19 mouse cellular contexts compared by ENCODE assay signal in genomic region chr2:135708796-135709195, GRCm38 (mm10). TPM values are rescaled to one million over a fixed set of nuclear protein-coding genes. Genes with fewer than 3 reads are reported as not detected.
DNase-seq lines count a peak whose midpoint lies in the region; ATAC-seq and TF ChIP-seq lines count a peak whose summit lies in the region.
"Had no signal": no experiment of that assay in that cellular context is flagged by ENCODE, and none has a peak within 500 bp of the region (broad histone marks: within the 10 kb centered on the region; RNA-seq: fewer than 3 reads in every experiment).

No protein-coding gene starts in this region.

- 92% methylated on average over 9 of the region's 9 CpGs for WGBS in midbrain, embryonic 11.5 days
- WGBS in midbrain, embryonic 16.5 days = 82% methylated on average over 9 of the region's 9 CpGs
- WGBS in liver, postnatal 0 days (ENCODE audit: insufficient replicate concordance) = 69% methylated on average over 9 of the region's 9 CpGs

- no peak for TF ChIP-seq EP300 in liver, postnatal 0 days (IDR thresholded peaks at IDR 0.05; ENCODE audit: low read depth)

- peaks cover 22% of the 10 kb centered on the region for H3K4me1 ChIP-seq in midbrain, embryonic 11.5 days (ENCODE audit: control insufficient read depth, insufficient read depth, low read length)
- H3K4me1 ChIP-seq in midbrain, embryonic 16.5 days (ENCODE audit: control insufficient read depth, insufficient read depth, low read length) = peaks cover 15% of the 10 kb centered on the region
- H3K4me1 ChIP-seq in liver, postnatal 0 days (ENCODE audit: insufficient read depth) = peaks cover 5% of the 10 kb centered on the region; the same call in 1 of the 2 replicates

- no peak overlapping the region for H3K4me2 ChIP-seq in midbrain, embryonic 11.5 days
- H3K4me2 ChIP-seq in midbrain, embryonic 16.5 days (ENCODE audit: low read length) = no peak overlapping the region
- H3K4me2 ChIP-seq in liver, postnatal 0 days (ENCODE audit: low read depth, low read length) = no peak overlapping the region
- H3K4me2 ChIP-seq: hindbrain, embryonic 15.5 days; intestine, embryonic 15.5 days; midbrain, embryonic 15.5 days; neural tube, embryonic 13.5 days had no signal

- H3K27me3 ChIP-seq in midbrain, embryonic 11.5 days (ENCODE audit: control insufficient read depth, insufficient read depth, low read length) = no peaks in the 10 kb centered on the region
- H3K27me3 ChIP-seq in midbrain, embryonic 16.5 days (ENCODE audit: control insufficient read depth, insufficient read depth, low read depth, low read length) = no peaks in the 10 kb centered on the region
- H3K27me3 ChIP-seq in liver, postnatal 0 days (ENCODE audit: insufficient read depth, low read length) = no peaks in the 10 kb centered on the region
- H3K27me3 ChIP-seq: hindbrain, embryonic 15.5 days; intestine, embryonic 15.5 days; megakaryocyte, embryonic 14.5 days; midbrain, embryonic 15.5 days; Patski had no signal

- peak; percentile 43 for DNase-seq in cerebellum, adult 9-11 months
- DNase-seq in cerebellum, postnatal 14 days = no peak
- peak; percentile 78 for DNase-seq in heart, adult 11 months
- no peak for DNase-seq in heart, adult 9 months (ENCODE audit: low spot score in 2 of 2)
- DNase-seq in midbrain, embryonic 11.5 days (ENCODE audit: low spot score, missing footprints) = peak; percentile 69
- no peak for DNase-seq in liver, postnatal 0 days
- DNase-seq: gastrocnemius, postnatal 25 days; kidney, adult 9 months; kidney, postnatal 36 days; layer of hippocampus, postnatal 36 days had no signal

- no peak for ATAC-seq in midbrain, embryonic 11.5 days (ENCODE audit: low FRiP score)
- no peak for ATAC-seq in midbrain, embryonic 16.5 days
- no peak for ATAC-seq in liver, postnatal 0 days
- ATAC-seq: intestine, embryonic 15.5 days; midbrain, embryonic 15.5 days; Patski had no signal

- TF ChIP-seq CTCF in liver, postnatal 0 days (IDR thresholded peaks at IDR 0.05; ENCODE audit: low read depth) = no peak

- H3K4me3 ChIP-seq in midbrain, embryonic 11.5 days (ENCODE audit: low read depth, low read length) = no peak overlapping the region
- H3K4me3 ChIP-seq in midbrain, embryonic 16.5 days (ENCODE audit: low read depth, low read length) = no peak overlapping the region
- H3K4me3 ChIP-seq in liver, postnatal 0 days (ENCODE audit: low read depth, low read length) = no peak overlapping the region
- H3K4me3 ChIP-seq: forebrain, embryonic 10.5 days; hindbrain, embryonic 15.5 days; intestine, embryonic 15.5 days; megakaryocyte, embryonic 14.5 days; midbrain, embryonic 15.5 days; myocyte; neural tube, embryonic 13.5 days had no signal

- H3K9ac ChIP-seq in midbrain, embryonic 11.5 days (ENCODE audit: low read length) = no peak overlapping the region
- no peak overlapping the region for H3K9ac ChIP-seq in midbrain, embryonic 16.5 days (ENCODE audit: low read depth, low read length)
- H3K9ac ChIP-seq in liver, postnatal 0 days (replicated peaks) = no peak overlapping the region
- H3K9ac ChIP-seq: hindbrain, embryonic 15.5 days; intestine, embryonic 15.5 days; midbrain, embryonic 15.5 days; neural tube, embryonic 13.5 days had no signal

- H3K9me3 ChIP-seq in midbrain, embryonic 11.5 days (ENCODE audit: control insufficient read depth, low read length) = no peaks in the 10 kb centered on the region
- H3K9me3 ChIP-seq in midbrain, embryonic 16.5 days (replicated peaks; ENCODE audit: control insufficient read depth, low read length, poor library complexity, severe bottlenecking) = no peaks in the 10 kb centered on the region
- no peaks in the 10 kb centered on the region for H3K9me3 ChIP-seq in liver, postnatal 0 days (ENCODE audit: low read length)
- H3K9me3 ChIP-seq: forebrain, embryonic 10.5 days; hindbrain, embryonic 15.5 days; intestine, embryonic 15.5 days; megakaryocyte, embryonic 14.5 days; midbrain, embryonic 15.5 days; neural tube, embryonic 13.5 days had no signal

- H3K36me3 ChIP-seq in midbrain, embryonic 11.5 days (ENCODE audit: control insufficient read depth, insufficient read depth, low read length) = no peaks in the 10 kb centered on the region
- no peaks in the 10 kb centered on the region for H3K36me3 ChIP-seq in midbrain, embryonic 16.5 days (ENCODE audit: control insufficient read depth, insufficient read depth, low read length)
- no peaks in the 10 kb centered on the region for H3K36me3 ChIP-seq in liver, postnatal 0 days (replicated peaks; ENCODE audit: insufficient read depth, low read length)
- H3K36me3 ChIP-seq: forebrain, embryonic 10.5 days; hindbrain, embryonic 15.5 days; intestine, embryonic 15.5 days; midbrain, embryonic 15.5 days; neural tube, embryonic 13.5 days had no signal

- no peak overlapping the region for H3K27ac ChIP-seq in midbrain, embryonic 11.5 days (ENCODE audit: low read depth, low read length)
- H3K27ac ChIP-seq in midbrain, embryonic 16.5 days (ENCODE audit: low read length) = no peak overlapping the region
- no peak overlapping the region for H3K27ac ChIP-seq in liver, postnatal 0 days (ENCODE audit: low read depth)
- H3K27ac ChIP-seq: forebrain, embryonic 10.5 days; hindbrain, embryonic 15.5 days; intestine, embryonic 15.5 days; midbrain, embryonic 15.5 days; neural tube, embryonic 13.5 days had no signal

RNA-seq across cellular contexts. Expression of gene Plcb4, which starts 50.0 kb away (rescaled TPM):
- 14.5 and 17.7 TPM in 2 replicates for polyA plus RNA-seq in midbrain, embryonic 11.5 days (2014; fragmentation: Nextera tagmentation; extraction: Ambion mirVana)
- polyA plus RNA-seq in midbrain, embryonic 16.5 days (2015; fragmentation: Nextera tagmentation; extraction: Ambion mirVana) = 44.4 and 51.4 TPM in 2 replicates
- 2.3 and 2.8 TPM in 2 replicates for polyA plus RNA-seq in liver, postnatal 0 days (2015; fragmentation: Nextera tagmentation; extraction: Ambion mirVana)

Comparison
In these comparisons a context has a peak if more than half of its experiments do, and no peak if none do; other contexts are left out.
1. DNase-seq: peak in cerebellum, adult 9-11 months (single experiment), heart, adult 11 months (single experiment) and midbrain, embryonic 11.5 days (single experiment); none in cerebellum, postnatal 14 days (0 of 2), heart, adult 9 months (0 of 2) and liver, postnatal 0 days (single experiment).